Mouse (Mus musculus) adrenal gland, postnatal 36 days (tissue): ENCODE data around the gene Gm27021. TPM values are rescaled to one million over a fixed set of nuclear protein-coding genes. Genes with fewer than 3 reads are reported as not detected.

Experiments
- DNase-seq, 2 experiments: peaks; one replicate each; pipeline ENCODE4 v3.0.0; 2021; ENCODE audit warnings: mixed read lengths in 1 of 2
- long read RNA-seq, 2 experiments: library from polyadenylated mRNA; stranded (forward); transcript quantifications; one replicate each; pipeline ENCODE4 v2.0.0; 2021; ENCODE audit warnings: borderline sequencing depth in 2 of 2
- total RNA-seq, 2 experiments: library from RNA; stranded (reverse); gene quantifications; 2 replicates each; pipeline ENCODE4 v1.2.3; 2021

Gm27021 gene
- under 1 TPM in 1 of 2 experiments, not detected in 1; 0.53 TPM for total RNA-seq
- long read RNA-seq, experiment 1, partial matches to known transcripts = 7 of 8 reads
- long read RNA-seq, experiment 1, other reads (novel, unspliced or antisense) = 0 of 8 reads
- long read RNA-seq, experiment 2, partial matches to known transcripts = 1 of 2 reads
- long read RNA-seq, experiment 2, other reads (novel, unspliced or antisense) = 0 of 2 reads

- DNase-seq = peak; percentile 94 to 97
Measured at GRCm38 (mm10) chr8:120667561-120668373, at the start of gene Gm27021, which contains the start of gene Cox4i1. Gene Gm27021, minus strand, starts transcription at chr8:120668079. Gene Cox4i1, plus strand, starts transcription at chr8:120668222.

GRCm38 (mm10) chr8:120715996-120716680 lies 48.3 kb upstream of the Gm27021 start:
- peak in 1 of 2 experiments; percentile 30 for DNase-seq

GRCm38 (mm10) chr8:120715200-120715599 lies 47.3 kb upstream of the Gm27021 start:
- DNase-seq = no peak

GRCm38 (mm10) chr8:120709176-120709575 lies 41.3 kb upstream of the Gm27021 start:
- DNase-seq = no peak

- DNase-seq = no peak
Measured at GRCm38 (mm10) chr8:120706193-120706592, 38.3 kb upstream of the Gm27021 start.

- no peak for DNase-seq
Measured at GRCm38 (mm10) chr8:120705163-120705562, 37.3 kb upstream of the Gm27021 start.

- DNase-seq = no peak
Measured at GRCm38 (mm10) chr8:120704203-120704602, 36.3 kb upstream of the Gm27021 start.

GRCm38 (mm10) chr8:120701758-120702465 lies 34.0 kb upstream of the Gm27021 start:
- DNase-seq = no peak

GRCm38 (mm10) chr8:120700053-120700452 lies 32.2 kb upstream of the Gm27021 start:
- no peak for DNase-seq

- no peak for DNase-seq
Measured at GRCm38 (mm10) chr8:120699565-120699964, 31.7 kb upstream of the Gm27021 start.

GRCm38 (mm10) chr8:120699079-120699478 lies 31.2 kb upstream of the Gm27021 start:
- no peak for DNase-seq

- no peak for DNase-seq
Measured at GRCm38 (mm10) chr8:120698426-120698825, 30.5 kb upstream of the Gm27021 start.

- DNase-seq = no peak
Measured at GRCm38 (mm10) chr8:120697979-120698272, 30.0 kb upstream of the Gm27021 start.

GRCm38 (mm10) chr8:120697154-120697978 lies 29.5 kb upstream of the Gm27021 start:
- peak; percentile 65 to 70 for DNase-seq

GRCm38 (mm10) chr8:120696401-120697153 lies 28.7 kb upstream of the Gm27021 start:
- DNase-seq = no peak

- DNase-seq = peak; percentile 50 to 58
Measured at GRCm38 (mm10) chr8:120693861-120694493, 26.1 kb upstream of the Gm27021 start.

- no peak for DNase-seq
Measured at GRCm38 (mm10) chr8:120692934-120693333, 25.1 kb upstream of the Gm27021 start.

- no peak for DNase-seq
Measured at GRCm38 (mm10) chr8:120688511-120688910, 20.6 kb upstream of the Gm27021 start.

GRCm38 (mm10) chr8:120687786-120688185 lies 19.9 kb upstream of the Gm27021 start:
- DNase-seq = peak in 1 of 2 experiments; percentile 51

- no peak for DNase-seq
Measured at GRCm38 (mm10) chr8:120686576-120686975, 18.7 kb upstream of the Gm27021 start.
